Mouse (Mus musculus) macrophage (primary cell): ENCODE results near the gene Map3k6. TPM values are rescaled to one million over a fixed set of nuclear protein-coding genes. Genes with fewer than 3 reads are reported as not detected.

Source experiments
- H3K27ac ChIP-seq: fragments of 350-480 bp; formaldehyde crosslinking; 2 replicates; pipeline ENCODE4 v1.9.0; 2021
- H3K36me3 ChIP-seq: fragments of 350-480 bp; formaldehyde crosslinking; 2 replicates; pipeline ENCODE4 v1.9.0; 2021; ENCODE audit errors: inconsistent target
- H3K4me3 ChIP-seq: fragments of 350-480 bp; formaldehyde crosslinking; 2 replicates; pipeline ENCODE4 v1.9.0; 2021; ENCODE audit errors: inconsistent target
- H3K79me2 ChIP-seq: fragments of 350-480 bp; formaldehyde crosslinking; 2 replicates; pipeline ENCODE4 v1.9.0; 2021; ENCODE audit errors: inconsistent target
- WGBS: methylation state at CpG from one replicate; pipeline ENCODE4 v1.1.7; 2026; ENCODE audit warnings: inconsistent platforms; ENCODE audit not compliant: missing documents; 5-methylcytosine and 5-hydroxymethylcytosine counted together
- polyA plus RNA-seq: library from polyadenylated mRNA; stranded (reverse); fragments of 250-400 nt; gene quantifications from 3 replicates; pipeline ENCODE4 v1.2.4, GENCODE M21; 2018; ENCODE audit warnings: inconsistent platforms

Gene Map3k6
- polyA plus RNA-seq, 1 experiment from 2014 or later = 1.5 TPM

DNA sequence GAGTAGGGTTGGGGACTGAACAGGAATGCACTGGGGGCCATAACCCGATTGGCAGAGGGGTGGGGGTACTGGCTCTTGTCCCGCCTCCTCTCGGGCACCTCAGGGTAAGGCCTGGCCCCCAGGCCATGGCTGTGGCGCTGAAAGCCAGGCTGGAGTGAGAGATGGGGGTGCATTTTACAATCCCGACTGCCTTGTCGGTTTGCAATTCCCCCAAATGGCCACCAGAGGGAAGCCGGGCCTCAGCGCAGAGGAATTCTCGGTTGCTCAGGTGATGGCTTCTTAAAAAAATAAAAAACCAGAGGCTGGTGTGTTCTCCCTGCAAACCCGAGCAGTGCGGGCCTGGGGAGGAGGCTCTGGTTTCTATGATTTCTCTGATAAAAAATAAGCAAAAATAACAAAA lies 31.3 kb upstream of the Map3k6 start:
- Histone ChIP-seq H3K36me3 (no peaks in the 10 kb centered on the region), H3K4me3 (no peak overlapping the region), H3K27ac (no peak overlapping the region), H3K79me2 (no peaks in the 10 kb centered on the region)
- 7% methylated on average over 11 of the region's 11 CpGs for WGBS

- Histone ChIP-seq H3K27ac (no peak overlapping the region), H3K4me3 (no peak overlapping the region), H3K79me2 (no peaks in the 10 kb centered on the region), H3K36me3 (no peaks in the 10 kb centered on the region)
- 94% methylated on average over 24 of the region's 24 CpGs for WGBS
Measured at GRCm38 (mm10) chr4:133210023-133210787, 30.4 kb upstream of the Map3k6 start.

- Histone ChIP-seq H3K79me2 (no peaks in the 10 kb centered on the region), H3K27ac (no peak overlapping the region), H3K4me3 (no peak overlapping the region), H3K36me3 (no peaks in the 10 kb centered on the region)
- WGBS = 96% methylated on average over 19 of the region's 19 CpGs
Measured at GRCm38 (mm10) chr4:133210788-133211390, 29.7 kb upstream of the Map3k6 start.

GRCm38 (mm10) chr4:133211751-133212561 lies 28.7 kb upstream of the Map3k6 start, which contains the start of the genes Cd164l2 and Gpr3:
TSS of gene Cd164l2 (plus strand) at chr4:133212131.
TSS of gene Gpr3 (minus strand) at chr4:133212536.
- 4% methylated on average over 52 of the region's 52 CpGs for WGBS
- Histone ChIP-seq H3K79me2 (no peaks in the 10 kb centered on the region), H3K4me3 (peak within 1 kb of the TSS; percentile 18; the same call in 1 of the 2 replicates), H3K27ac (no peak within 1 kb of the TSS), H3K36me3 (no peaks in the 10 kb centered on the region)

GRCm38 (mm10) chr4:133212562-133213267 lies 27.9 kb upstream of the Map3k6 start:
- no peaks in the 10 kb centered on the region for H3K79me2 ChIP-seq
- WGBS = 2% methylated on average over 44 of the region's 44 CpGs
- H3K27ac ChIP-seq = no peak overlapping the region
- H3K4me3 ChIP-seq = no peak overlapping the region
- H3K36me3 ChIP-seq = no peaks in the 10 kb centered on the region

GRCm38 (mm10) chr4:133213268-133213590 lies 27.4 kb upstream of the Map3k6 start:
- Histone ChIP-seq H3K27ac (no peak overlapping the region), H3K4me3 (no peak overlapping the region), H3K36me3 (no peaks in the 10 kb centered on the region), H3K79me2 (no peaks in the 10 kb centered on the region)
- WGBS = 8% methylated on average over 9 of the region's 9 CpGs

DNA sequence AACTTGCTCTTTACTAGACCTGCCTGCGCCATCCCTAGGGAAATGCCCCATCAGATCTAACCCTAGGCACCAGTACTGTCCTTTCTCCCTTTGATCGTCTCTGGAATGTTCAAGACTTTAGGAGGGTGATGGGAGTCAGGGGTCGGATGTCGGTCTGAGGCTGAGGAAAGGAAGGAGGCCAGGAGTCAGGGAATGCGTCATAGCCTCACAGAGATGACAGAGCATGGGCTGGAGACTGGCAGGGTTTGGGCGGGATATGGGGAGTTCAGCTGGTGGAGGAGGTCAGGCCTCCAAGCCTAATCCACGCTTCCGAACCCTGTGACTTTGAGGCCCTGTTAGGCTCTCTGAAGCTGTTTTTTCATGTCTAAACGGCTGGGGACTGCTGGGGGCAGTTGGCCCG lies 27.0 kb upstream of the Map3k6 start:
- Histone ChIP-seq H3K79me2 (no peaks in the 10 kb centered on the region), H3K27ac (no peak overlapping the region), H3K4me3 (no peak overlapping the region), H3K36me3 (no peaks in the 10 kb centered on the region)
- 77% methylated on average over 10 of the region's 10 CpGs for WGBS

- no peak overlapping the region for H3K27ac ChIP-seq
- H3K4me3 ChIP-seq = no peak overlapping the region
- 21% methylated on average over 5 of the region's 5 CpGs for WGBS
- no peaks in the 10 kb centered on the region for H3K36me3 ChIP-seq
- H3K79me2 ChIP-seq = no peaks in the 10 kb centered on the region
Measured at GRCm38 (mm10) chr4:133217641-133218040, 23.0 kb upstream of the Map3k6 start.

- WGBS = 97% methylated on average over 3 of the region's 3 CpGs
- H3K4me3 ChIP-seq = no peak overlapping the region
- H3K27ac ChIP-seq = no peak overlapping the region
Measured at GRCm38 (mm10) chr4:133218745-133219144, 21.9 kb upstream of the Map3k6 start.

DNA sequence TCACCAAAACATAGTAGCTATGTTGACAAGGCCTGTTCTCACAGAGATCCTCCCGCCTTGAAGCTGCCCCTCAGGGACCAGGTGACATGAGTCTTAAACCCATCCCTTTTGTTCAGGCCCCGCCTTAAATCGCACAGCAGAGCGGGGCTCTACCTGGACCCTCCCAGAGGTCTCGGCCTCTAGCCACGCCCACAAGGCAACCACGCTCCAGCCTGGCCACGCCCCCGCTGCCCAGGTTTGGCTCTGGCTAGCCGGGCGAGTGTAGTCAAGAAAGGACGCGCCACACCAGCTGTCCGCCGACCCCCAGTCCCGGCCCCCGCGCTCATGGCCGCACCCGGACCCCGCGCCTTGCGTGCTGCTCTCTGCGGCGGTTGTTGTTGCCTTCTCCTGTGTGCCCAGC lies 20.0 kb upstream of the Map3k6 start:
- no peaks in the 10 kb centered on the region for H3K36me3 ChIP-seq
- no peaks in the 10 kb centered on the region for H3K79me2 ChIP-seq
- H3K27ac ChIP-seq = no peak overlapping the region
- H3K4me3 ChIP-seq = no peak overlapping the region
- WGBS = 31% methylated on average over 25 of the region's 25 CpGs

More at GRCm38 (mm10) chr4:133218745-133219144, 21.9 kb upstream of the Map3k6 start:
- Histone ChIP-seq H3K36me3 (no peaks in the 10 kb centered on the region), H3K79me2 (no peaks in the 10 kb centered on the region)

DNA sequence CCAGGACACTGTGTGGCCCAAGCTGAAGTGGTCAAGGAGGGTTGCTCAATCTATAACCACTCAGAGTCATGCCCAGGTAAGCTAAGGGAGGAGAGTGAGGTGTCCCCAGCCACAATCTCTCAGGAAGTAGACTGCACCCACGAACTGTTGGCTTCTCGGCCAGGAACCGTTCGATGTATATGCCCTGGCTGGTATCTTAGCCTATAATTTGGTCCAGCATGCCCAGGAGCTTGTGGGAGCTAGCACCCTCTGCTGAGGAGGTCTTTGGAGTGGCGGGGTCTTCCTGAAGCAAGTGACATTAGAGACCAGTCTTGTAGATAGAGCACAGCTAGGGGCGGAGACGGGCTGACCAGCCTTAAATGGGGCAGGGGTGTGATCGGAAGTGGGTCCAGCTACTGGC lies 18.9 kb upstream of the Map3k6 start:
- WGBS = 81% methylated on average over 8 of the region's 8 CpGs
- no peaks in the 10 kb centered on the region for H3K36me3 ChIP-seq
- H3K4me3 ChIP-seq = no peak overlapping the region
- H3K27ac ChIP-seq = no peak overlapping the region
- H3K79me2 ChIP-seq = no peaks in the 10 kb centered on the region

- WGBS = 92% methylated on average over 5 of the region's 5 CpGs
- H3K79me2 ChIP-seq = no peaks in the 10 kb centered on the region
- H3K36me3 ChIP-seq = no peaks in the 10 kb centered on the region
- no peak overlapping the region for H3K27ac ChIP-seq
- H3K4me3 ChIP-seq = no peak overlapping the region
Measured at GRCm38 (mm10) chr4:133223875-133224274, 16.7 kb upstream of the Map3k6 start.

GRCm38 (mm10) chr4:133226073-133226472 lies 14.5 kb upstream of the Map3k6 start:
- Histone ChIP-seq H3K4me3 (no peak overlapping the region), H3K36me3 (no peaks in the 10 kb centered on the region), H3K27ac (no peak overlapping the region), H3K79me2 (no peaks in the 10 kb centered on the region)
- WGBS = 82% methylated on average over 10 of the region's 10 CpGs

DNA sequence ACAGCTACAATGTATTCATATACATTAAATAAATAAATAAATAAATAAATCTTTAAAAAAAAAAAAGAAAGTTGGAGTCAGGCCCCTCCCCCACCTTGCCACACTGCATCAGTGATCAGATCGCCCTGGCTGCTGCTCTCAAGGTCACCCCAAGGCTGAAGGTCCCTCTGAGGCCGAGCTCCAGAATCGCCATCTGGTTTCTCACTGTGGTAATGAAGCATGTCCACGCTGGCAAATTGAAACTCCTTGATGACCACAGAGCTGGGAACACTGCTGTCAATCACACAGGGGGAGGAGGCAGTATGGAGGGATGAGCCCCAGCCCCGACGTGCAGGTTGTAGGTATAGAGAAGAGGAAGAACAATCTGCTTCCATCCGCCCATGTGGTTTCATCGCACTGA lies 13.0 kb upstream of the Map3k6 start:
- Histone ChIP-seq H3K27ac (no peak overlapping the region), H3K36me3 (no peaks in the 10 kb centered on the region), H3K79me2 (no peaks in the 10 kb centered on the region), H3K4me3 (no peak overlapping the region)
- WGBS = 71% methylated on average over 8 of the region's 8 CpGs
